Mouse (Mus musculus) G1E (cell line): ENCODE measurements around the gene Irf2bp1. TPM values are rescaled to one million over a fixed set of nuclear protein-coding genes. Genes with fewer than 3 reads are reported as not detected.

Experiments
- ATAC-seq: 2 replicates; pipeline ENCODE4 v1.8.0; 2016; ENCODE audit warnings: mild to moderate bottlenecking; ENCODE audit not compliant: insufficient number of reproducible peaks, poor library complexity, low FRiP score, severe bottlenecking; ENCODE audit errors: extremely low read depth
- DNase-seq: peaks from one replicate; pipeline ENCODE4 v3.0.0; 2012; ENCODE audit warnings: low spot score
- H3K27me3 ChIP-seq: 2 replicates; pipeline ENCODE4 v1.6.1; 2012; ENCODE audit warnings: mild to moderate bottlenecking, low read length, inconsistent platforms; ENCODE audit not compliant: insufficient read depth
- H3K36me3 ChIP-seq: replicated peaks from 2 replicates; pipeline ENCODE3; 2012; ENCODE audit warnings: mild to moderate bottlenecking, inconsistent platforms
- H3K4me1 ChIP-seq: 2 replicates; pipeline ENCODE4 v1.6.1; 2012; ENCODE audit warnings: low read depth, low read length, inconsistent platforms, mixed read lengths; ENCODE audit not compliant: insufficient read depth
- H3K4me3 ChIP-seq: 2 replicates; pipeline ENCODE4 v1.5.1; 2012; ENCODE audit warnings: low read depth, mild to moderate bottlenecking, inconsistent platforms, low read length, moderate library complexity, mixed read lengths
- H3K9me3 ChIP-seq: replicated peaks from 2 replicates; pipeline ENCODE4 v1.6.1; 2012; ENCODE audit warnings: inconsistent platforms
- CTCF ChIP-seq: IDR thresholded peaks from 2 replicates; pipeline ENCODE4 v1.5.1; 2012; ENCODE audit warnings: low read depth, low read length, inconsistent platforms, mixed read lengths
- GATA1 ChIP-seq: IDR thresholded peaks from 2 replicates; pipeline ENCODE4 v1.6.1; 2012; ENCODE audit warnings: borderline replicate concordance, low read length, inconsistent platforms, mixed read lengths
- GATA2 ChIP-seq: IDR thresholded peaks from 2 replicates; pipeline ENCODE4 v1.6.1; 2012; ENCODE audit warnings: low read depth, low read length, inconsistent platforms, borderline replicate concordance
- POLR2AphosphoS5 ChIP-seq: IDR thresholded peaks from 2 replicates; pipeline ENCODE4 v1.6.1; 2012; ENCODE audit warnings: low read depth, low read length, inconsistent platforms; ENCODE audit not compliant: insufficient replicate concordance
- TAL1 ChIP-seq: conservative IDR thresholded peaks from 2 replicates; pipeline ENCODE4 v1.6.1; 2012; ENCODE audit warnings: low read depth, low read length, inconsistent platforms, mixed read lengths
- polyA plus RNA-seq: library from polyadenylated mRNA; stranded (reverse); fragments of >175 nt; gene quantifications from 2 replicates; pipeline ENCODE4 v1.2.3, GENCODE M21; 2012
- total RNA-seq, 2 experiments: library from RNA; stranded (forward) in 1 of 2; stranded (reverse) in 1 of 2; fragments of 200-1000 nt in 1 of 2; fragments of >200 nt in 1 of 2; fragmentation: Nextera tagmentation in 1 of 2; gene quantifications; 2 replicates each; pipeline ENCODE4 v1.2.3; 2014 to 2017

Gene Irf2bp1
- total and polyA plus RNA-seq, 3 experiments: 13.4 to 105 (median 34.9) TPM

DNA sequence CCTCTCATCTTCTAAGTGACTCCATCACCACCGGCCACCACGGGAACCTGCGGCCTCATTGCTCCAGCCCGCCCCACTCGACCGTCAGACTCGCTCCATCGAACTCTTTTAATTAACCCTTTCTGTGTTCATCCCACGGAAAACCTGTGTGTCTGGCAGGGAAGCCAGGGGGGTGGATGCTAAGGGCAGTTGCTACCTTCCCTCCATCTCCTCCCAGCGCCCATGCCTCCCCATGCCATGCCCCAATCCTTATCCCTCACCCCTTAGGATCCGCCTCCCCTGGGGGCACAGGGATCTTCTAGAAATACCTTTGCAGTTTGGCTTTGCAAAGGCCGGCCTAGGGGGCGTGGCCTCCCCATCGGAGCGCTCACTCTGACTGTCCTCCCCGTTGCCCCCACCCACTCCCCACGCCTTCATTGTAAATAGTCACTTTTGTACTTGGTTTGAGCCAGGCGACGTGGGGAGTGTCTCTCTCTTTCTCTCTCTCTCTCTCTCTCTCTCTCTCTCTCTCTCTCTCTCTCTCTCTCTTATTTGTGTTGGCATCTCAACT, 40.5 kb upstream of the Irf2bp1 start:
- peaks cover 2% of the 10 kb centered on the region for H3K9me3 ChIP-seq
- no peak overlapping the region for H3K4me3 ChIP-seq
- no peak for TF ChIP-seq GATA2
- no peak for TF ChIP-seq POLR2AphosphoS5
- TF ChIP-seq TAL1: no peak
- no peak for TF ChIP-seq GATA1
- no peak for TF ChIP-seq CTCF
- no peaks in the 10 kb centered on the region for H3K36me3 ChIP-seq
- ATAC-seq (no peak), DNase-seq (no peak)
- no peaks in the 10 kb centered on the region for H3K4me1 ChIP-seq
- H3K27me3 ChIP-seq: peaks cover 11% of the 10 kb centered on the region

DNA sequence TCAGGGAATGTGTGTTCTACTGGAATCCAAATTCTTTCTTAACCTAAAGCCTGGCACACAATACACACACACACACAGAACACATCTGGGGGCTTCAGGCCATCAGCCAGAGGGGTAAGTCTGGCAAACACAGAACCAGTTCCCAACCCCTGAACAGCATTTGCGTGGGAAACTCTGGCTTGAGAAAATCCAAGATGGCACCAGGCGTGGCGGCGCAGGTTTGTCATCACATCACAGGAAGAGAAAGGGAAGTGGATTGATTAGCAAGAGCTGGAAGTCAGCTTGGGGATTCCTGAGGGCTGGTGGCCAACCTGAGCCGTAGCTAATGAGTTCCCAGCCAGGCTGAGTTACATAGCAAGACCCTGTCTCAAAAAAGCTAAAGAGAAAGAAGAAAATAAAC, 38.5 kb upstream of the Irf2bp1 start:
- DNase-seq: no peak
- Histone ChIP-seq H3K4me1 (no peaks in the 10 kb centered on the region), H3K27me3 (peaks cover 11% of the 10 kb centered on the region), H3K9me3 (no peaks in the 10 kb centered on the region), H3K4me3 (no peak overlapping the region), H3K36me3 (no peaks in the 10 kb centered on the region)
- TF ChIP-seq GATA2: no peak
- TF ChIP-seq POLR2AphosphoS5: no peak
- no peak for TF ChIP-seq GATA1
- no peak for TF ChIP-seq TAL1
- TF ChIP-seq CTCF: no peak
- ATAC-seq: no peak

DNA sequence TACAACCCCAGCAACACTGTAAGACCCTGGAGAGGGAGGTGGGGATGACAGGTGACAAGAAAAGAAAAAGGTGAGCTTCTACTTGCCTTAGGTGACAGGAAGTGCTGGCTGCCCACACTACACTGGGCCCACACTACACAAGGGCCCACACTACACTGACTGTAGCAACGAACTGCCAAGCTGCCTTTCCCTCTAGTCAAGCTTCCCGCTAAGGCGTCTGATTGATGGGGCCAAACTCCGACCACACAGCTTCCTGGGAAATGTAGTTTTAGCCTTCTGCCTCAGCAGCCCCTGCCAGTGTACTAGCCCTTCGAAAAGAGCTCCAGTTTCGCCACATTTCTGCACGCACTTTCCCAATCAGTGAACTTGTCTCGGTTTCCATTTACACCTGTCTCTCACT, 36.2 kb upstream of the Irf2bp1 start:
- no peaks in the 10 kb centered on the region for H3K4me1 ChIP-seq
- H3K36me3 ChIP-seq: no peaks in the 10 kb centered on the region
- DNase-seq (no peak), ATAC-seq (no peak)
- H3K27me3 ChIP-seq: peaks cover 8% of the 10 kb centered on the region
- TF ChIP-seq GATA2: no peak
- no peak for TF ChIP-seq TAL1
- no peak for TF ChIP-seq CTCF
- no peak for TF ChIP-seq POLR2AphosphoS5
- no peak for TF ChIP-seq GATA1
- no peaks in the 10 kb centered on the region for H3K9me3 ChIP-seq
- no peak overlapping the region for H3K4me3 ChIP-seq

DNA sequence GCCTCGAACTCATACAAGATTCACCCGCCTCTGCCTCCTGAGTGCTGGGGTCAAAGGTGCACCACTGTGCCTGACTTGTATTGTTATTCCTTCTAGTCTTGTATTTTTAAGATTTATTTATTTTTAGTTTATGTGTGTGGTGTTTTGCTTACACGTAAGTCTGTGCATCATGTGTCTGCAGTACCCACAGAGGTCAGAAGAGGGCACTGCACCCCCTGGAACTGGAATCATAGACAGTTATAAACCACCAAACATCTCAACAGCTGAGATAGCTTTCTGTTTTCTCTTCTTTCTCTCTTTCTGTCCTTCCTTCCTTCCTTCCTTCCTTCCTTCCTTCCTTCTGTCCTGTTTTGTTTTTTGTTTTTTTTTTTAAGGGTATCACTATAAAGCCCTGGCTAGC, 32.9 kb upstream of the Irf2bp1 start:
- no peak overlapping the region for H3K4me3 ChIP-seq
- peaks cover 16% of the 10 kb centered on the region for H3K27me3 ChIP-seq
- no peak for ATAC-seq
- DNase-seq: no peak
- H3K9me3 ChIP-seq: no peaks in the 10 kb centered on the region
- H3K36me3 ChIP-seq: no peaks in the 10 kb centered on the region
- no peaks in the 10 kb centered on the region for H3K4me1 ChIP-seq
- no peak for TF ChIP-seq GATA1
- TF ChIP-seq TAL1: no peak
- TF ChIP-seq POLR2AphosphoS5: no peak
- no peak for TF ChIP-seq GATA2
- no peak for TF ChIP-seq CTCF

DNA sequence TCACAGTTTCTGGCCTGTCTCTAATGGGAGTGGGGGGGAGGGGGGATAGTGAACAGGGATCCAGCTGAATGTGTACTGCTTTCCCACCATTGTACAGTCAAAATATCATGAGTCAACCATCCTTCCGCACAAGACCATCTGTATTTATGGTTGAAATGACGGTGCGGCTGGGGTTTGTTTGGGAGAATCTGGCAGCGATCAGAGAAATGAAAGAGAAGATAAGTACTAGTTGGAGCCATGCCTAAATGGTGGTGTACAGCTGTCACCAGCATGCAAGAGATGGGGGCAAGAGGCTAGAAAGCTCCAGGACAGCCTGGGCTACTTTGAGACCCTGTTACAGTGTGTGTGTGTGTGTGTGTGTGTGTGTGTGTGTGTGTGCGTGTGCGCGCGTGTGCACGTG, 25.5 kb upstream of the Irf2bp1 start:
- no peak for DNase-seq
- H3K4me1 ChIP-seq: no peaks in the 10 kb centered on the region
- H3K4me3 ChIP-seq: no peak overlapping the region
- no peaks in the 10 kb centered on the region for H3K9me3 ChIP-seq
- peaks cover 21% of the 10 kb centered on the region for H3K27me3 ChIP-seq
- no peaks in the 10 kb centered on the region for H3K36me3 ChIP-seq
- TF ChIP-seq POLR2AphosphoS5 (no peak), TAL1 (no peak)
- no peak for ATAC-seq

DNA sequence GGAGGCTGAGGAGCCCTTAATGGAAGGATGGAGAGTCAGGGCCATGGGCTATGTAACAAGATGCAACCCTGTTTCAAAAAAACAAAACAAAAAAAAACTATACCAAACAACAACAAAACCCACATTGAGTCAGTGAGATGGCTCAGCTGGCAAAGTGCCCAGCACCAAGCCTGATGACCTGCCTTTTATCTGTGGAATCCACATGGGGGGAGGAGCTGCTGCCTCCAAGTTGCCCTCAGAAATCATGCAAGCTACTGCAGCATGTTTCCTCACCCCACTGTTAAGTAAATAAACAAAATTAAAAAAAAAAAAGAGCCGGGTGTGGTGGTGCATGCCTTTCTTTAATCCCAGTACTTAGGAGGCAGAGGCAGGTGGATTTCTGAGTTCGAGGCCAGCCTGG, 17.3 kb upstream of the Irf2bp1 start:
- Histone ChIP-seq H3K27me3 (peaks cover 33% of the 10 kb centered on the region), H3K4me3 (no peak overlapping the region), H3K36me3 (no peaks in the 10 kb centered on the region), H3K4me1 (peaks cover 18% of the 10 kb centered on the region), H3K9me3 (no peaks in the 10 kb centered on the region)
- DNase-seq (no peak), ATAC-seq (no peak)
- TF ChIP-seq CTCF: no peak
- TF ChIP-seq GATA2: no peak
- TF ChIP-seq GATA1: no peak
- TF ChIP-seq TAL1: no peak
- TF ChIP-seq POLR2AphosphoS5: no peak
